Comparison of ENCODE assay signal across 8 mouse cellular contexts in genomic region chr10:79768400-79768799, GRCm38 (mm10). TPM values are rescaled to one million over a fixed set of nuclear protein-coding genes. Genes with fewer than 3 reads are reported as not detected.
DNase-seq lines count a peak whose midpoint lies in the region; ATAC-seq and TF ChIP-seq lines count a peak whose summit lies in the region.

No protein-coding gene starts in this region.

- 5% methylated on average over 5 of the region's 5 CpGs for WGBS in bone marrow, adult 2 months
- WGBS in hindbrain, embryonic 13.5 days = 2% methylated on average over 5 of the region's 5 CpGs
- under 1% methylated on average over 5 of the region's 5 CpGs for WGBS in midbrain, embryonic 12.5 days

- TF ChIP-seq CTCF in G1E (IDR thresholded peaks at IDR 0.05; ENCODE audit: low read depth, low read length) = peak; percentile 93
- TF ChIP-seq CTCF in bone marrow, adult 2 months (IDR thresholded peaks at IDR 0.05; ENCODE audit: control insufficient read depth, insufficient read depth, low read length) = peak; percentile 92

- ATAC-seq in G1E (ENCODE audit: extremely low read depth, insufficient number of reproducible peaks, low FRiP score, poor library complexity, severe bottlenecking) = no peak
- ATAC-seq in erythroblast, adult 5-6 weeks (replicated peaks; ENCODE audit: low FRiP score, poor library complexity, severe bottlenecking) = peak; percentile 41
- no peak for ATAC-seq in hindbrain, embryonic 13.5 days (ENCODE audit: low FRiP score)
- ATAC-seq in midbrain, embryonic 12.5 days (ENCODE audit: low FRiP score, low read depth) = no peak
- ATAC-seq in erythroid progenitor cell, adult 5-6 weeks (replicated peaks; ENCODE audit: low FRiP score, poor library complexity, severe bottlenecking) = no peak

- intact Hi-C loops in left cerebral cortex, postnatal 25 days (cut with DNase I) = no loop called here

- H3K36me3 ChIP-seq in G1E (replicated peaks) = peaks cover 26% of the 10 kb centered on the region
- no peaks in the 10 kb centered on the region for H3K36me3 ChIP-seq in hindbrain, embryonic 13.5 days
- H3K36me3 ChIP-seq in midbrain, embryonic 12.5 days = no peaks in the 10 kb centered on the region

- H3K9ac ChIP-seq in hindbrain, embryonic 13.5 days = no peak overlapping the region
- no peak overlapping the region for H3K9ac ChIP-seq in midbrain, embryonic 12.5 days (replicated peaks)

- DNase-seq in G1E (ENCODE audit: low spot score) = peak; percentile 41
- peak; percentile 64 to 75 for DNase-seq in left cerebral cortex, postnatal 25 days (ENCODE audit: low spot score in 2 of 2)
- peak; percentile 76 for DNase-seq in right cerebral cortex, postnatal 4 days

- H3K27me3 ChIP-seq in G1E (ENCODE audit: insufficient read depth, low read length) = peaks cover 9% of the 10 kb centered on the region; the same call in 1 of the 2 replicates
- peaks cover 8% of the 10 kb centered on the region; the same call in 1 of the 2 replicates for H3K27me3 ChIP-seq in hindbrain, embryonic 13.5 days
- H3K27me3 ChIP-seq in midbrain, embryonic 12.5 days = peaks cover 6% of the 10 kb centered on the region; the same call in 1 of the 2 replicates

- H3K27ac ChIP-seq in bone marrow, adult 2 months (ENCODE audit: control insufficient read depth, insufficient read depth, low read depth, low read length, poor library complexity) = no peak overlapping the region
- peak overlapping the region; percentile 94; the same call in 1 of the 2 replicates for H3K27ac ChIP-seq in hindbrain, embryonic 13.5 days
- no peak overlapping the region for H3K27ac ChIP-seq in midbrain, embryonic 12.5 days (replicated peaks)

- no peak for TF ChIP-seq POLR2A in bone marrow, adult 2 months (IDR thresholded peaks at IDR 0.05; ENCODE audit: borderline replicate concordance, control insufficient read depth, low read depth, low read length)

- H3K9me3 ChIP-seq in G1E (replicated peaks) = peaks cover 7% of the 10 kb centered on the region
- no peaks in the 10 kb centered on the region for H3K9me3 ChIP-seq in hindbrain, embryonic 13.5 days
- H3K9me3 ChIP-seq in midbrain, embryonic 12.5 days = peaks cover 4% of the 10 kb centered on the region

- no peak overlapping the region; the same call in 1 of the 2 replicates for H3K4me3 ChIP-seq in G1E (ENCODE audit: low read depth, low read length)
- H3K4me3 ChIP-seq in bone marrow, adult 2 months (replicated peaks; ENCODE audit: control insufficient read depth, low read depth, low read length) = no peak overlapping the region
- no peak overlapping the region for H3K4me3 ChIP-seq in hindbrain, embryonic 13.5 days
- no peak overlapping the region for H3K4me3 ChIP-seq in midbrain, embryonic 12.5 days

- H3K4me2 ChIP-seq in hindbrain, embryonic 13.5 days = peak overlapping the region; percentile 97; the same call in 1 of the 2 replicates
- peak overlapping the region; percentile 83 for H3K4me2 ChIP-seq in midbrain, embryonic 12.5 days (replicated peaks)

- peaks cover 51% of the 10 kb centered on the region for H3K4me1 ChIP-seq in G1E (ENCODE audit: insufficient read depth, low read depth, low read length)
- H3K4me1 ChIP-seq in bone marrow, adult 2 months (ENCODE audit: control insufficient read depth, insufficient read depth, low read length) = peaks cover 4% of the 10 kb centered on the region; the same call in 1 of the 2 replicates
- H3K4me1 ChIP-seq in hindbrain, embryonic 13.5 days (replicated peaks) = peaks cover 40% of the 10 kb centered on the region
- peaks cover 36% of the 10 kb centered on the region for H3K4me1 ChIP-seq in midbrain, embryonic 12.5 days

RNA-seq across cellular contexts. Expression of gene Rnf126, which starts 1.6 kb away (rescaled TPM):
- total RNA-seq in G1E (2014; fragmentation: Nextera tagmentation) = 109 and 129 TPM in 2 replicates
- total RNA-seq in G1E (2017) = 23.5 and 25.2 TPM in 2 replicates
- polyA plus RNA-seq in G1E (2012) = 353 and 382 TPM in 2 replicates
- polyA plus RNA-seq in bone marrow, adult 2 months (2011; ENCODE audit: insufficient read depth, insufficient read length, low replicate concordance, missing spikeins) = 26.5 and 42.8 TPM in 2 replicates
- 11.3 and 12.1 TPM in 2 replicates for total RNA-seq in erythroblast, adult 5-6 weeks (2015; ENCODE audit: low replicate concordance)
- total RNA-seq in erythroblast, adult 5-6 weeks (2017; ENCODE audit: low replicate concordance) = 2.6 and 10.7 TPM in 2 replicates
- 87.9 and 90.7 TPM in 2 replicates for polyA plus RNA-seq in hindbrain, embryonic 13.5 days (2015; fragmentation: Nextera tagmentation; extraction: Ambion mirVana)
- 10 to 100 TPM; 90.9 to 96.0 TPM for total RNA-seq in left cerebral cortex, postnatal 25 days (2021)
- polyA plus RNA-seq in midbrain, embryonic 12.5 days (2016; fragmentation: Nextera tagmentation; extraction: Ambion mirVana) = 98.8 and 104 TPM in 2 replicates
- total RNA-seq in erythroid progenitor cell, adult 5-6 weeks (2015; ENCODE audit: low replicate concordance) = 40.0 and 58.7 TPM in 2 replicates
- total RNA-seq in erythroid progenitor cell, adult 5-6 weeks (2017; ENCODE audit: low replicate concordance) = 18.3 and 19.4 TPM in 2 replicates

RNA-seq across cellular contexts. Expression of gene Fstl3, which starts 8.7 kb away (rescaled TPM):
- total RNA-seq in G1E (2014; fragmentation: Nextera tagmentation) (not detected in 2 replicates), G1E (2017) (0.12 and 0.22 TPM in 2 replicates)
- polyA plus RNA-seq in G1E (2012) = 0.05 TPM in 1 of 2 replicates, not detected in the other
- 1.0 and 1.8 TPM in 2 replicates for polyA plus RNA-seq in bone marrow, adult 2 months (2011; ENCODE audit: insufficient read depth, insufficient read length, low replicate concordance, missing spikeins)
- 1.7 and 5.8 TPM in 2 replicates for total RNA-seq in erythroblast, adult 5-6 weeks (2015; ENCODE audit: low replicate concordance)
- total RNA-seq in erythroblast, adult 5-6 weeks (2017; ENCODE audit: low replicate concordance) = not detected in 2 replicates
- polyA plus RNA-seq in hindbrain, embryonic 13.5 days (2015; fragmentation: Nextera tagmentation; extraction: Ambion mirVana) = 1.3 and 1.4 TPM in 2 replicates
- total RNA-seq in left cerebral cortex, postnatal 25 days (2021) = 1 to 10 TPM; 2.2 to 2.4 TPM
- polyA plus RNA-seq in midbrain, embryonic 12.5 days (2016; fragmentation: Nextera tagmentation; extraction: Ambion mirVana) = 1.0 and 1.6 TPM in 2 replicates
- 5.4 TPM in 1 of 2 replicates, not detected in the other for total RNA-seq in erythroid progenitor cell, adult 5-6 weeks (2015; ENCODE audit: low replicate concordance)
- 0.38 and 1.3 TPM in 2 replicates for total RNA-seq in erythroid progenitor cell, adult 5-6 weeks (2017; ENCODE audit: low replicate concordance)

RNA-seq across cellular contexts. Expression of gene Fgf22, which starts 13.5 kb away (rescaled TPM):
- total RNA-seq in G1E (2014; fragmentation: Nextera tagmentation) = not detected in 2 replicates
- 0.44 TPM in 1 of 2 replicates, not detected in the other for total RNA-seq in G1E (2017)
- polyA plus RNA-seq in G1E (2012) = not detected in 2 replicates
- polyA plus RNA-seq in bone marrow, adult 2 months (2011; ENCODE audit: insufficient read depth, insufficient read length, low replicate concordance, missing spikeins) = not detected in 2 replicates
- total RNA-seq in erythroblast, adult 5-6 weeks (2015; ENCODE audit: low replicate concordance) = not detected in 2 replicates
- total RNA-seq in erythroblast, adult 5-6 weeks (2017; ENCODE audit: low replicate concordance) = 0.26 TPM in 1 of 2 replicates, not detected in the other
- 1.00 and 2.1 TPM in 2 replicates for polyA plus RNA-seq in hindbrain, embryonic 13.5 days (2015; fragmentation: Nextera tagmentation; extraction: Ambion mirVana)
- total RNA-seq in left cerebral cortex, postnatal 25 days (2021) = 1 to 10 TPM; 2.8 to 4.0 TPM
- polyA plus RNA-seq in midbrain, embryonic 12.5 days (2016; fragmentation: Nextera tagmentation; extraction: Ambion mirVana) = 0.48 and 0.55 TPM in 2 replicates
- total RNA-seq in erythroid progenitor cell, adult 5-6 weeks (2015; ENCODE audit: low replicate concordance) = not detected in 2 replicates
- not detected in 2 replicates for total RNA-seq in erythroid progenitor cell, adult 5-6 weeks (2017; ENCODE audit: low replicate concordance)

RNA-seq across cellular contexts. Expression of gene Polrmt, which starts 22.0 kb away (rescaled TPM):
- 44.5 and 50.5 TPM in 2 replicates for total RNA-seq in G1E (2014; fragmentation: Nextera tagmentation)
- total RNA-seq in G1E (2017) = 16.7 and 17.1 TPM in 2 replicates
- 45.3 and 45.5 TPM in 2 replicates for polyA plus RNA-seq in G1E (2012)
- polyA plus RNA-seq in bone marrow, adult 2 months (2011; ENCODE audit: insufficient read depth, insufficient read length, low replicate concordance, missing spikeins) = 20.0 and 29.6 TPM in 2 replicates
- total RNA-seq in erythroblast, adult 5-6 weeks (2015; ENCODE audit: low replicate concordance) = 3.6 and 4.8 TPM in 2 replicates
- total RNA-seq in erythroblast, adult 5-6 weeks (2017; ENCODE audit: low replicate concordance) = 1.1 and 5.0 TPM in 2 replicates
- polyA plus RNA-seq in hindbrain, embryonic 13.5 days (2015; fragmentation: Nextera tagmentation; extraction: Ambion mirVana) = 37.1 and 42.4 TPM in 2 replicates
- total RNA-seq in left cerebral cortex, postnatal 25 days (2021) = 10 to 100 TPM; 42.1 to 45.7 TPM
- 45.3 and 46.3 TPM in 2 replicates for polyA plus RNA-seq in midbrain, embryonic 12.5 days (2016; fragmentation: Nextera tagmentation; extraction: Ambion mirVana)
- total RNA-seq in erythroid progenitor cell, adult 5-6 weeks (2015; ENCODE audit: low replicate concordance) = 8.0 TPM in 1 of 2 replicates, not detected in the other
- total RNA-seq in erythroid progenitor cell, adult 5-6 weeks (2017; ENCODE audit: low replicate concordance) = 0.64 and 4.4 TPM in 2 replicates

RNA-seq across cellular contexts. Expression of gene Prss57, which starts 22.4 kb away (rescaled TPM):
- total RNA-seq in G1E (2014; fragmentation: Nextera tagmentation) = not detected in 2 replicates
- 0.05 TPM in 1 of 2 replicates, not detected in the other for total RNA-seq in G1E (2017)
- not detected in 2 replicates for polyA plus RNA-seq in G1E (2012)
- 13.1 and 40.0 TPM in 2 replicates for polyA plus RNA-seq in bone marrow, adult 2 months (2011; ENCODE audit: insufficient read depth, insufficient read length, low replicate concordance, missing spikeins)
- total RNA-seq in erythroblast, adult 5-6 weeks (2015; ENCODE audit: low replicate concordance) = 30.5 and 45.0 TPM in 2 replicates
- total RNA-seq in erythroblast, adult 5-6 weeks (2017; ENCODE audit: low replicate concordance) = 6.8 and 14.3 TPM in 2 replicates
- polyA plus RNA-seq in hindbrain, embryonic 13.5 days (2015; fragmentation: Nextera tagmentation; extraction: Ambion mirVana) = 0.18 TPM in 1 of 2 replicates, not detected in the other
- total RNA-seq in left cerebral cortex, postnatal 25 days (2021) = 1 to 10 TPM in 1 of 2 experiments, under 1 TPM in 1; 0.62 to 1.1 TPM
- 0.27 TPM in 1 of 2 replicates, not detected in the other for polyA plus RNA-seq in midbrain, embryonic 12.5 days (2016; fragmentation: Nextera tagmentation; extraction: Ambion mirVana)
- total RNA-seq in erythroid progenitor cell, adult 5-6 weeks (2015; ENCODE audit: low replicate concordance) = 25.6 and 44.0 TPM in 2 replicates
- 1.1 and 6.5 TPM in 2 replicates for total RNA-seq in erythroid progenitor cell, adult 5-6 weeks (2017; ENCODE audit: low replicate concordance)
